Mouse (Mus musculus) lung, postnatal 10 days (tissue): ENCODE measurements around the gene Kbtbd2.
A peak's percentile ranks its signal among the peaks of the same experiment; 100 is the strongest.

Source experiments
- DNase-seq: peaks from one replicate; pipeline ENCODE4 v3.0.0; 2021

Kbtbd2 gene

DNA sequence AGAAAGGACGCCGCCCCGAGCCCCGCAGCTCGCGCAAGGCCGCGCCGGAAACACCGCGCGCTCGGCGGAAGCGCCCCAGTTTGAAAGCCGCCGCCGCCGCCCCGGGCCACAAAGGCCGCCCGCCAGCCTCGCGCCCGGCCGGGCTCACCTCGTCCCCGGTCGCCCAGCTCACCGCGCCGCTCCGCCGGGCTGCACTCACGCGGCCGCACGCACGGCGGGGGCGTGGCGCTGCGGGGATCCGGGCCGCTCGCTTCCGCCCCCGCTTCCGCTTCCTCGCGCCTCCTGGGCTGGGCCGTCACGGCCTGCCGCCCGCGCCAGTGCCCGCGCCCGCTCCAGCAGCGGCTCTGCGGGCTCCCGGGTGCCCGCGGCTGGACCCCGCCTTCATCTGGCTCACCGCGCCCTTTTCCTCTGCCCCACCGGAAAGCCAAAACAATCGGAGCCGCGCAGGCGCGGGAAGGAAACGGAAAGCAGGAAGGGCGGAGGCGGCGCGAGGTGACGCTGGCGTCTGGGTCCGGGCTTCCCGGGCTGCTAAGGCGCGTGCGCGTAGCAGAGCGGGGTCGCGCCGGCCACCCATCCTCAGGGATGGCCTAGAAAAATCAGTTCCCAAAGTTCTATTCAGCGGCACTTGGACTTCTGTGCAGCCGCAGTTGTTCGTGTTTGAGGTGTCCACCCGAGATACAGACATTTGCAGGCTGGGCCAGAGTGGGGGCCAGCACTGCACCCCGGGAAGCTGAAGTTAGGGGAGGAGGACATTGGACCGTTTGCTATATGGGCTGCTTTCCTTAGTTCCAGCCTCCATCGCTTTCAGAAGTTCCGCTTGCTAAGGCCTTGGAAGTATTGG is at the start of gene Kbtbd2:
Kbtbd2 (minus strand) TSS at position 503 of the 841 bp plus-strand sequence.
- DNase-seq = peak; percentile 97

DNA sequence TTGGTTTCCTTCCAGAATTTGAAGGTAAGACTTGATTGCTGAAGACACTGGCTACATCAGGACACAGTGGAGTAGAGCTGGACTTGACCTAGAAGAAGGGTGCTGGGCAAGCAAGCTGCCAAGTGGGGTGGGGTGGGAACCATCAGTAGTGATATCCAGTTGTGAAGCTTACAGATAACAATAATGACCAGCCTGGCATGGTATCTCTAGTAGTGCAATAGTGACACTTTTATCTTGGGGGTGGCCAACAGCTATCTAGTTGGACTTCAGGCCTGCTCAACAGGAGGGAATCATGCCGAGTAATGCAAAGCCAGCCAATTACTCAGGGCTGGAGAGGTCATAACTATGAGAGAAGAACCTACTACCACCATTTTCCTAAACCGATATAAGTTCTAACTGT is 46.8 kb upstream of the Kbtbd2 start:
- DNase-seq = no peak

DNA sequence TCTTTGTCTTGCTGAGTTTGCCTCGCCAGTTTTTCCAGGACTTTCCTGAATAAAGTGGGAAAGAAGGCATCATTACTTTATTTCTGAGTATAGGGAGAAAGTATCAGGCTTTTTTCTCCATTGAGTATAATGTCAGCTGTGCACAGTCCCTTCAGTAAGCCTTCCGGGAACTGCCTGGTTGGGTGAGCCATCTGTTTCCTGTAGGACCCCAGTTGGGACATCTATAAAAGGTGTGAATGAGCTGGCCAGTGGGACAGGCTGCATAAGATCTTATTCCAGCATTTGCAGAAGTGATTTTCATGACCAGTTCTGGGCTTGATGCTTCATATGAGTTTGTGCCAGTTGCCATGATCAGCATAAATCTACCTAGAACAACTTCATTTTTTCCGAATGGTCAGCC is 45.6 kb upstream of the Kbtbd2 start:
- DNase-seq = no peak

DNA sequence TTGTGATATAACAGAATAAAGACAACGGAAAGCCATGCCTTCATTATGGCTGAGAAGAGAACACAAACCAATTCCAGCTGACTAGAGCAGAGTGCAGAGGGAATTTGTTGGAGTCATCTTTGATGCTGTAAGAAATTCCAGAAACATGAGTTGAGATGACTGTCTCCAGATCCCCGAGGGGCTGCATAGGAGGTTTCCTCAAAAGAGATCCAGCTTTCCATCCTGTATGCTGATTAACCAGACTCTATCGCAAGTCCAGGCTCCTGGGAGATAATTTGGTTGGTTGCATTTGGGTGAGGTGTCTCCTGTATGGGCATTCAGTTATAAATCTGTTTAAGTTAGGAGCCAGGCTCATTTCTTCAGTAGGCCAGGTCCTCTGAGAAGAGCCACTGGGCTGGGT is 40.0 kb upstream of the Kbtbd2 start:
- no peak for DNase-seq

DNA sequence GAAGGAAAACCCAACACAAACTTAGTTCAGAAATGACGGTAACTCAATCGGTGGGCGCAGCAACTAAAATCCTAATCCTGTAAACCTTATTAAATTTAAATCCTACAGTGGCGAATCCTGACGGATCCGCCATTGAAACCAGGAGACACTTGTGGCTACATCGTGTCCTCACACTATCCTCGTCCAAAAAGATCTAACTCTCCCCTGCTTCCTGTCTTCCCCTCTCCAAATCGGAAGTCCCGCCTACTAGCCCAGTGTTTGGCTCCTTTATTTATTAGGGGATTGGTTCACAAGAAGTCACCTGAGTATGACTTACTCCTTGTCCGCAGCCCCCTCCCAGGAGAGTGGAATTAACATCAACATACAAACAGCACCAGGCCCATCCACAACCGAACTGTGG is 39.6 kb upstream of the Kbtbd2 start:
- no peak for DNase-seq

DNA sequence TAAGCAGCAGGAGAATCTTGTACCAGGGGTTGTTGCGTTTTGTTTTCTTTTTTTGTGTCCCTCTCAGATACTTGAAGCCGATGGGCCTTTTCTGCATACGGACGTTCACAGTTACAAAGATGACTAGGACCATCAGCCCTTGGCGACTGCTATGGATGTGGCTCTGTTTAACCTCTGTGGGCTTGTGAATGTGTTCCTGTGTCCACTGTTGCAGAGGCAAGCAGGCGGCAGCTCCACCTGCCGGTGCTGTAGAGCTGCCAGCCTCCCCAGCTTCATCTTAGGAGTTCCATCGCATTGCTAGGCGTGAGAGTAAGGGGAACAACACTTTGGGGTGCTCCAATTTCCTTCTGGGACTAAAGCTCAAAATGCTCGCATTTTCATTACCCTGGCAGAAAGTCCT is 37.9 kb upstream of the Kbtbd2 start:
- DNase-seq = no peak

DNA sequence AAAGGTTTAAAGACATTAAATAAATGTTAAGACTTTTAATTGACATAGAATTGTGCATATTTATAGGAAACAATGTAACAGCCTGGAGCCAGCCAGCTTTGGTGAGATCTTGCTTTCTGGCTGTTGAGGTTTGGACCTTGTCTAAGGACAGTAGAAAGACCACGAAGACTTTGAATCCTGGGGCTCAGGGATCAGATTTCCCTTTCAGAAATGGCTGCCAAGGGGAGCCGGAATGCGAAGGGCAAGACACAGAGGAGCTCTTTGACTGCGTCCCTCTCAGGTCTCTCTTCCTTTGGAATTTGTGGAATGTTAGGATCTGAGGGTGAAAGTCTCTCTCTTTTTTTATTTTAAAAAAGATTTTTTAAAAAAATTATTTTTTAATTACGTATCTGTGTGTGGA is 37.2 kb upstream of the Kbtbd2 start:
- DNase-seq = no peak

DNA sequence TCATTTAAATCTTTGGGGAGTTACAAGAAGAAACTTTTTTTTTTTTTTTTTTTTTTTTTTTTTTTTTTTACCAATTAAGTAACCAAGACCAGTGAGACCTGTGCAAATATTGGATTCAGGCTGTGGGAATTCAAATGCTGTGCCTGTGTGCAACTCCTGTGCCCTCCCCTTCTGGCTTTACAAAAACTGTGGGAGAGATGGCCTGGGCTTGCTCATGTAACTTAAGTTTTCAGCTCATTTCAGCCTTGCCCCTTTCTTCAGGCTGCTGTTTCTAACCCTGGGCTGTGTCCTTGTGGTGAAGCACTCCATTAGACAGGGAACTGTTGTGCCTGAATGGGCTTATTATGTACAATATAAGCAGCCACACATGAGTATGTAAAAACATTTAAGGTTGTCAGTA is 35.2 kb upstream of the Kbtbd2 start:
- DNase-seq = peak; percentile 8

DNA sequence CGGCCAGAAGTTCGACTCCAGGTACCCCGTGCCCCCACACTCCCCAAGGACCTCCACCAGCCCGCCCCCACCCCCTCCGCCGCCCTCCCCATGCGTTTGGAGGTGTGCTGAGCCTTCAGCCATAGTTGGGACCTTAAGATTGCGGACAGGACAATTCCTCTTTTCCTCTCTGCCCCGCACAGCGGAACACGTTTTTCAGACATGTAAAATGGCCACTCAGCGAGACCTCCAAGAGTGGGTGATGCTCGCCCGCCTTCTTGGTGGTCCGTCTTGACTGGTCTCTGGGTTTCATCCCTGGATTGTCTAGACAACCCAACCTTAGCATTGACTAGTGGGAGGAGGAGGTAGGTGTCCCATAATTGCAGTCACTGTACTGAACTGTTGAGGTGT is 34.8 kb upstream of the Kbtbd2 start:
- DNase-seq = peak; percentile 13

DNA sequence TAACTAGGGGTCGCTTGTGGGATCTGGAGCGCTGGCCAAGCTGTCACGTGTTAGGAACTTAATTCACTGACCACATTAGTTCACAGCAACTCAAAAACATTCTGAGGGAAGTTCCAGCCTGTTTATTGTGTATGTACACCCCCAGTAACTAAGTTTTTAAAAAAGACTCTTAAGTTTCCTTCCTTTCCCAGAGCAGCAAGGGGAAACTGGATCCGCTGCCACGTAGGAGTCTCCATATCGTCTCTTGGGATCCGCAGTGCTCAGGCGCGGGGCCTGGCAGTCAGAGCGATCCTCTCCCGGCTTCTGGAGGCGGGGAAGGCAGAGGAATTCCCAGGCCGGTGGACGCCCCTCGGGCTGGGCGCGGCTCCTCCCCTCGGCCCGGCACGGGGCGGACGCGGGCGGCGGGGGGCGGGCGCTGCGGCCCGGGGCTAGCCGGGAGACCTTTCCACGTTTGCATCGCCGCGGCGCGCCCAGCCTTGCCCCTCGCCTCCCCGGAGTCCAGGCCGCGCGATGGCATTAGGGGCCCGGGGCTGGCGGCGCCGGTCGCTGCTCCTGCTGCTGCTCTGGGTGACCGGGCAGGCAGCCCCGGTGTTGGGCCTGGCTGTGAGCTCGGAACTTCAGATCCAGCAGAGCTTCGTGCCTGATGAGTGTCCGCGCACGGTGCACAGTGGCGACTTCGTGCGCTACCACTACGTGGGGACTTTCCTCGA is 34.2 kb upstream of the Kbtbd2 start, which contains the start of gene Fkbp9:
Fkbp9 (plus strand) TSS at position 363 of the 710 bp plus-strand sequence.
- peak; percentile 93 for DNase-seq

DNA sequence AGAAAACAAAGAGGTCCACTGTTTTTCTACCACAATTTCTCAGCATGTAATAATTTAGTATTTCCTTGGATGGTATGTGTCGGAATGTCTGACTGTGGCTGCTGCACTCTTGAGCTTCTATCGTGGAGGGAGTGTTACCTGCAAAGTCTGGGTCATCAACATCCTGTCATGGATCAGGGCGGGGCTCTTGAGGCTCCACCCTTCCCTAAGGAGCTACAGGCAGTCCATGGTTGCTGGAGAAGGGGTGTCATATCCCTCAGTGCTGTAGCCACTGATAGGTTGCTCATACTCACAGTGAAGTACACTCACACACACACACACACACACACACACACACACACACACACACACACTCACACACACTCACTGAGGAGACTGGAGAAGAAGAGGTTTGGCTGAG is 28.0 kb upstream of the Kbtbd2 start:
- DNase-seq = no peak

DNA sequence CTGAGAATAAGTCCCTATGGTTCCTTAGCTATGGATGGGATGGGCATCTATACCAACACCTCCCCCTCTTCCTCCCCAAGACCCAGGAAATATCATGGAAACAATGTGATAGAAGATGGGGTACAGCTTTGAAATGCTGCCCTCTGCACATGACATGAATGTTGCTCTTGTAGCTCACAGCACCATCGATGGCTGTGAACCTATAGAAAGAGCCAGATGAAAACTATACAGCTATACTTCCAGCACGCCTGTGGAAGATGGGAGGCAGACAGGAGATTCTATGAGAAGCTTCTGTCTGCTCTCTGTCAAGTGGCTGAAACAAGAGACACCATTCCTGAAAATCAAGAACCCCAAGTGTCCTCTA is 21.5 kb upstream of the Kbtbd2 start:
- no peak for DNase-seq

DNA sequence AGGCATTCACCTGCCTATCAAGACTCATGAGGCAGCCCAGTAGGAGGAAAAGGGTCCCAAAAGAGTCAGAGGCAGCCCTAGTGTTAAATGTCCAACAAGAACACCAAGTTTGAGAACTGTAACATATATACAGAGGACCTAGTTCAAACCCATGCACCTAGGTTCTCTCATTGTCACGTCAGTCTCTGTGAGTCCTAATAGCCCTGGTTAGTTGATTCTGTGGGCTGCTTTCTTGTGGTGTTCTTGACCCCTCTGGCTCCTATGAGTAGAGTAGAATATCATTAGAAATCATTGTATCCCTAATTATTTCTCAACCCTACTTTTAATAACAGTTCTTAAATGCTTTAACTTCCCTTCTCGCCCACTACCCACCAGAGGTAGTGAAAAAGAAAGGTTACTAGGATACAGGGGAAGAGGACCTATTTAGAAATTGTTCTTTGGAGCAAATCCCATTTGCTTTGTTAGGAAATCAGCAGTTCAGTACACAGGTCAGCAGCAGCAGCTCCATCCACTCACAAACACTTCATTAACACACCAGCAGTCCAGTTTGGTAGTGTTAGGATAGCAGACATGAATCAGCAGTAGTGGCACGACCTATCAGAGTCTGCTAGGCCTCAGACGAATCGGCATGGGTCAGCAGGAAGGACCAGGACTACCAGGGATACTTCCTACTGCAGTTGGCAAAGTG is 21.0 kb upstream of the Kbtbd2 start:
- DNase-seq = peak; percentile 79

DNA sequence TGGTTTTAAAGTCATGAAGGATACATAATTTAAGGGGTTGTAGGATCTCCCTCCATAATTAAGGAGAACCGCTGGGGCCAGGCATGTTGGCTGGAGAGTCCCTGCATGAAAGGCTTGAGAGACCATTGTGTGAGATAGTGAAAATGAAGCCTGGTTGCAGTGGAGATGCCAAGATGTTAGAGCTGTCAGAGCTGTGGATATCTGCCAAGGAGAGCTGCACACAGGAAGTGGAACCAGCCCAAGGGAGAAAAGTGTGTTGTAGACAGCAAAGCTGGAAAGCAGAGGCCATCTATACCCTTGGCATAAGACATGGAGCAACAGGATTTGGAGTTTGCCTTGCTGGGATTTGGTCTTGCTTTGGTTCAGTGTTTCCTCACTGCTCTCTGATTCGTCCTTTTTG is 15.7 kb upstream of the Kbtbd2 start:
- DNase-seq = peak; percentile 32

DNA sequence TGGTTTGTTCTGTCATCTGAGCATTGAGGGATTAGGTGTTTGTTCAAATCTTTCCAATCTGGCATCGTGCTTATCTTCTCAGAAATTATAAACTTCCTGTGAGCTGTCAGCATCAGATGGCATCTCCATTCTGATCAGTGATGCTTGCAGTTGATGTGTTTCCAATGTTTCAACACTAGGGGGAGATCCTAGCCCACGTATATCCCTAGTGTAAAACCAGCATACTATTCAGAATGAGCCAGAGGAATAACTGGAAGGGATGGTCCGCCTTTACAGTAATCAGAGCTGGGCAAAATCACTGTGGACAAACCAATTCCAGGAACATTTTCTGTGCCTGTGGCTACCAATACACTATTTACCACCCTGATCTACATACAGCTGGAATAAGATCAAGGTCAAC is 11.0 kb upstream of the Kbtbd2 start:
- DNase-seq = peak; percentile 72

DNA sequence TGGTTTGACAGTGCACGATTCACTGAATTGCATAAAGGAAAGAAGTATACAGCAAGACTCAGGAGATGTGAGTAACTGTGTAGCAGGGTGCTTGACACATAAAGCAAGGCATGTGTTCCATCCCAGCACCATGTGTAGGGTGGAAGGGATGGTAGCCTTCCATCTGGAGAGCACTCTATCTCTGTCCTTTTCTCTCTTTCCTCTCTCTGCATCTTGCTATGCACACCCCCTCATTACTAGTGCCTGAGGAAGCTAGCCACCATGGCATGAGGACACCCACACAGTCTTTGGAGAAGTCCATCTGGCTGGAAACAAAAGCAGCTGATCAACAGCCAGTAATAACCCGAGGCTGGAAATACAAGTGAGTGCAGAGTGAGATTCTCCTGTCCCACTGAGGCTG is 8.6 kb upstream of the Kbtbd2 start:
- DNase-seq = no peak

DNA sequence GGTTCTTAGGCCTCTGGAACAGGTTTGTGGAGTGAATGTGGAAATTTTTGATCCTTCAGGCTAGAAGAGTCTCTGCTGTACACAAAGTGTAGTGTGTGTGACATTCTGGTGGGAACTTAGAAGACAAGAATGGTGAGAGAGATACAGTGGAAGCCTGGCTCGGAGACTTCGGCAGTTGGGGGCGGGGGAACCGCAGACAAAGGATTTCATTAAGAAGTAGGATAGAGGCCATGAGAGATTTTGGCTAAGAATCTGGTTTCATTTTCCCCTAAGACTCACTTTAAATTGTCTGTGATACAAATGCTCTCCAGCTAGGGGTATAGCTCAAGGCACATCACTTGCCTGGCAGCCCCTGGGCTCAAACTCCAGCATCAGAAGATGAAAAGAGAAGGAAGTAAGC is 7.4 kb upstream of the Kbtbd2 start:
- no peak for DNase-seq

DNA sequence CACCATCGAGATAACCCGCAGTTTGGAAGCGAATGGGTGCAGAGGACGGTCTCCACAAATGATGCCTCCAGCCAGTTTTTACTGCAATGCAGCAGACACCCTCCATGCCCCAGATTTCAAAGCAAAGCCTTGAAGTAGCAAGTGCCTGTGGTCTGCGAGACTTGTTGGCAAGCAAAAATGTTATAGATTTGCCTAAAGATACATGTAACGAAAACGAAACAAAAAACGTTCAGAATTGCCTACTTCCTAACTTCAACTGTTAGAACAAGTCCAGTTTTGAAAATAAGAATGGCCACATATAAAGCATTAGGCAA is 496 bp upstream of the Kbtbd2 start:
- DNase-seq = no peak

DNA sequence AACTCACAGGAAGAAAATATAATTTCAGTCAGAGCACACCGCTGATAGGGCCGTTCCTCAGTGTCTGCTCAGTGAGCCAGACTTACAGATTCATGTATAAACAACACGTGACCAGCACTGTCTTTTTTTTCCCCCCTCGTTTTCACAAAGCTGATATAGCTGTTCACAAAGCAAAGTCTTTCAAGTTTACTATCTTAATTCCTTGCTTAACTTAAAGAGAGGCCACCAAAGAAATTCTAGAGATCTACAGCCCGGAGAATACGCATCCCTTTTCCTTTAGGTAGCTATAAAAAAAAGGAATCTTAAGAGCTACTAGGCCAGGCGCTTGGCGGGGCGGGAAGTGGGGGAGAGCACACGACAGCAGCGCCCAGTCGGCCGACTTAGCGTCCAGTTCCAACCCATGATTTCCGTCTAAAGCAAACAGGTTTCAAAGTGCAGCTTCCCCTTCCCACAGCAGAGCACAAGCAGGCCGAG is 908 bp downstream of the Kbtbd2 start:
- peak; percentile 53 for DNase-seq

DNA sequence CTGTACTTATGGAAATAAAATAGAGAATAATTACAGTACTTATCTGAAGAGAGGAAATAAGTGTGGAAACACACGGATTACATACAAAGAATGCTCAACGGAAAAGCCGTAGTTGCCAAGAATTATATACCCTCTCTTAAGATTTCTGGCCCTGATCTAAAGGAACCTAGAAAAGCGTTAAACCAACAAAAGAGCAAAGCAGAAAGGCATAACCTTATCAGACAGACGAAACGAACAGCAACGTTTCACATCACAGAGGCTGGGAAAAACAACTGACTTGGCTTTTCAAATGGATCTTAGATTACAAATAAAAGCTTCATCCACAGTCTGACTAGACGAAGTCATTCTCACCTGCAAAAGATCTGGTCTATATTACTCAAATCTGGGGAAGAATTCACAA is 1.4 kb downstream of the Kbtbd2 start:
- no peak for DNase-seq

DNA sequence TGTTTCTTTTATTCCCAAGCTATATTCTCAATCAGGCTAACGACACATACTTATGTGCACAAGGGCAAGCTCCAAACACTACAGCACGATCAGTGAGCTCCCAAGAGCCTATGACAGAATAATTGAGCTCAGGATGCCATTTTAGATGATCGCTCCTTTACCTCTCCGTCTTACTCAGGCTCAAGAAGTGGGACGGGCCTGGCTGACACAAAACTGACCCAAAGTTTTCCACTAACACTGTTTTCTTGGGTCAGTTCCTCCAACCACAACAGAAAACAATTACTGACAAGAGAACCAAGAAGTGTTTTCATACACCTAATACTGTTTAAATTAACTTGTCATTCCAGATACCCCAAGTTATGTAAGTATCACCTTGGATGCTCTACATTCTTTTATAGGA is 2.8 kb downstream of the Kbtbd2 start:
- no peak for DNase-seq

DNA sequence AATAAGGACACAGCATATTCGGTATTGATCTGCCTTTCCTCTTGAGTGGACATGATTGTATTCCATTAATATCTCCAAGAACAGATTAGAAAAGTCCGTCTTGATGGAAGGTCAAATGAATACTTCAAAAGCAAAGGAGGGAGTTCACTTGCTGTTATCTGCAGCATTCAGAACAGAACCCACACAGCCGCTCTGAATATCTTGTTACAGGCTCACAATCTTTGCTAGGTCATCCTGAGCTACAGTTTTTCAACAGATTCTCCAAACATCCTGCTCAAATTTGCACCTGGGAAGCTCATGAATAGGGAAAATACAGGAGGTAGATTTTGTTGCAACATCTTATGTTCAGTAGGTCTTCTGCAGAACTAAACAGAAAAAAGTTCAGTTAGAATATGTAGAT is 8.3 kb downstream of the Kbtbd2 start:
- DNase-seq = no peak

DNA sequence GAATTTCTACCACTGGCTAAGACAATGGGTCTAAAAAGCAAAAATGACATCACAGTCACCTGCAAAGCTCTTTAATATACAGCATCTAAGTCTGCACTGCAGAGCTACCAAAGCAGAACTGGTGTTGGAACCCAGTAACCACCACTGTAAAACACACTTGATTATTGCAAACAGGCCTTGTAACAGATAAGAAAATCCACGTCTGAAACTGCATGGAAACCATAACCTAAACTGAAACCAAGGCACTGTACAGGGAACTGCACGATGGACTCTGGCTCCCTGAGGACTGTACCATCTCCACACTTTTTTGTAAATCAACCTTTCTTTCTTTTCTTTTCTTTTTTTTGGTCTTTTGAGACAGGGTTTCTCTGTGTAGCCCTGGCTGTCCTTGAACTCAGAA is 9.9 kb downstream of the Kbtbd2 start:
- no peak for DNase-seq

DNA sequence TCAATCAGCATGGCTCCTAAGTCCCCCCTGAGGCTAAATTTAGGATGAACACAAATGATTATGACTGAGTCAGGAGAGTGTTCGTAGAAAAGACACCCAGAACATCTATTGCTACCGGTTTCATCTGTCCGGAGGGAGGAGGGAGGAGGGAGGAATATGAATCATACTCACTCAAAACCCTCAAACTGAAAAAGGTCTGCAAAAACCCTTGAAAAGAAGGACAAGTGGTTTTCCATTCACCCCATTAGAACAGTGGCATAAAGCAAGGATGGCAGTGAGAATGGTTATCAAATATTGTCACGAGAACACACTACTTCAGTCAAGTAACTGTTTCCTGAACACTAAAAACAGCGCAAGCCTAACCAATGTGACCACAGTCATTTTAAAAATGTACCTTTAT is 12.5 kb downstream of the Kbtbd2 start:
- no peak for DNase-seq
